ENCODE assay signal across 20 mouse cellular contexts in the genomic region with DNA sequence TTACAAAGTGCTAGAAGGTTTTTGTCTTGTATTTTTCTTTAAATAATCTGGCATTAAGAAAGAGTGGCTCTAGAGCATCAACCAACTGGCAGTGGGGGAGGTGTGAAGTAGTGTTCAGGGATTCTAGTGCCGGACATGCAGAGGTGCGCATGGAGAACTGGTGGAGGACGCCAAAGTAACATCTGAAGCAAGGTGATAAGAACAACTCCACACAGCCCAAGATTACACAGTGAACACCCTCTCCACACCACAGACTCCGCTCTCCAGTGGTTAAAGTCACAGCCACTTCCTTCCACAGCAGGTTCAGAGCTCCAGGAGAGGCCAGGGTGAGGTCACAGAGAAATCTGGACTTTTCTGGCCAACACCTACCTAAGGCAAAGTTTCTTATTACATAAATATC. TPM values are rescaled to one million over a fixed set of nuclear protein-coding genes. Genes with fewer than 3 reads are reported as not detected.
DNase-seq lines count a peak whose midpoint lies in the region; ATAC-seq lines count a peak whose summit lies in the region.
"Had no signal": no experiment of that assay in that cellular context is flagged by ENCODE, and none has a peak within 500 bp of the region (broad histone marks: within the 10 kb centered on the region; RNA-seq: fewer than 3 reads in every experiment).

No protein-coding gene starts in this region.

- no peak overlapping the region for H3K4me2 ChIP-seq in heart, embryonic 12.5 days
- peak overlapping the region; percentile 56 for H3K4me2 ChIP-seq in liver, embryonic 15.5 days
- no peak overlapping the region for H3K4me2 ChIP-seq in hindbrain, embryonic 13.5 days
- H3K4me2 ChIP-seq: embryonic facial prominence, embryonic 15.5 days; forebrain, embryonic 13.5 days; midbrain, embryonic 11.5 days had no signal

- no peak overlapping the region for H3K9ac ChIP-seq in heart, embryonic 12.5 days
- 0 out of 2 replicates have a peak overlapping the region, but pooled peaks have one; percentile 23 for H3K9ac ChIP-seq in liver, embryonic 15.5 days
- no peak overlapping the region for H3K9ac ChIP-seq in hindbrain, embryonic 13.5 days
- H3K9ac ChIP-seq: embryonic facial prominence, embryonic 15.5 days; forebrain, embryonic 13.5 days had no signal

- no peak for DNase-seq in heart, postnatal 36 days
- no peak for DNase-seq in thymus, postnatal 14 days
- no peak for DNase-seq in natural killer cell, adult 2 months (ENCODE audit: low spot score in 2 of 2)
- no peak for DNase-seq in spleen, postnatal 14 days (ENCODE audit: low spot score in 2 of 2)
- DNase-seq: adrenal gland, postnatal 10 days; cerebellum, adult 9-11 months; embryo, embryonic 11 days; heart, postnatal 4 days; lung, postnatal 14 days; right cerebral cortex, postnatal 4 days had no signal

- H3K9me3 ChIP-seq in heart, embryonic 12.5 days (replicated peaks): no peaks in the 10 kb centered on the region
- no peaks in the 10 kb centered on the region for H3K9me3 ChIP-seq in erythroblast, embryonic 14.5 days (ENCODE audit: control insufficient read depth, low read length)
- no peaks in the 10 kb centered on the region for H3K9me3 ChIP-seq in liver, embryonic 15.5 days (replicated peaks)
- no peaks in the 10 kb centered on the region for H3K9me3 ChIP-seq in hindbrain, embryonic 13.5 days
- H3K9me3 ChIP-seq: embryonic facial prominence, embryonic 15.5 days; forebrain, embryonic 13.5 days; heart, embryonic 10.5 days had no signal

- peak; percentile 40; the same call in 1 of the 2 replicates for ATAC-seq in heart, embryonic 12.5 days (ENCODE audit: insufficient number of reproducible peaks, low FRiP score)
- ATAC-seq in liver, embryonic 15.5 days (ENCODE audit: insufficient read depth): peak; percentile 92
- ATAC-seq in hindbrain, embryonic 13.5 days (ENCODE audit: low FRiP score): no peak
- ATAC-seq: forebrain, embryonic 13.5 days; hindbrain, postnatal 0 days had no signal

- peaks cover 53% of the 10 kb centered on the region for H3K36me3 ChIP-seq in heart, embryonic 12.5 days
- peaks cover 89% of the 10 kb centered on the region for H3K36me3 ChIP-seq in erythroblast, embryonic 14.5 days (ENCODE audit: control insufficient read depth)
- H3K36me3 ChIP-seq in liver, embryonic 15.5 days (replicated peaks): peaks cover 56% of the 10 kb centered on the region
- H3K36me3 ChIP-seq in hindbrain, embryonic 13.5 days: peaks cover 56% of the 10 kb centered on the region

- no peaks in the 10 kb centered on the region for H3K27me3 ChIP-seq in heart, embryonic 12.5 days (replicated peaks)
- no peaks in the 10 kb centered on the region for H3K27me3 ChIP-seq in erythroblast, embryonic 14.5 days (ENCODE audit: control insufficient read depth)
- H3K27me3 ChIP-seq in liver, embryonic 15.5 days: no peaks in the 10 kb centered on the region
- no peaks in the 10 kb centered on the region for H3K27me3 ChIP-seq in hindbrain, embryonic 13.5 days
- H3K27me3 ChIP-seq: CH12.LX; embryonic facial prominence, embryonic 15.5 days; forebrain, embryonic 13.5 days had no signal

- H3K27ac ChIP-seq in heart, embryonic 12.5 days (ENCODE audit: poor library complexity, severe bottlenecking): no peak overlapping the region
- peak overlapping the region; percentile 90 for H3K27ac ChIP-seq in liver, embryonic 15.5 days (replicated peaks)
- no peak overlapping the region for H3K27ac ChIP-seq in hindbrain, embryonic 13.5 days
- H3K27ac ChIP-seq: embryonic facial prominence, embryonic 15.5 days; forebrain, embryonic 13.5 days; heart, embryonic 10.5 days; hindbrain, postnatal 0 days had no signal

- intact Hi-C loops in heart, postnatal 36 days (cut with DNase I): no loop called here

- peaks cover 39% of the 10 kb centered on the region for H3K4me1 ChIP-seq in heart, embryonic 12.5 days (replicated peaks)
- H3K4me1 ChIP-seq in erythroblast, embryonic 14.5 days (ENCODE audit: control insufficient read depth): peaks cover 93% of the 10 kb centered on the region
- H3K4me1 ChIP-seq in liver, embryonic 15.5 days (replicated peaks): peaks cover 90% of the 10 kb centered on the region
- H3K4me1 ChIP-seq in hindbrain, embryonic 13.5 days (replicated peaks): peaks cover 18% of the 10 kb centered on the region

- H3K4me3 ChIP-seq in heart, embryonic 12.5 days: no peak overlapping the region
- peak overlapping the region; percentile 29 for H3K4me3 ChIP-seq in erythroblast, embryonic 14.5 days (replicated peaks)
- H3K4me3 ChIP-seq in liver, embryonic 15.5 days (replicated peaks): no peak overlapping the region
- no peak overlapping the region for H3K4me3 ChIP-seq in hindbrain, embryonic 13.5 days
- H3K4me3 ChIP-seq: embryonic facial prominence, embryonic 15.5 days; forebrain, embryonic 13.5 days; heart, embryonic 10.5 days had no signal

- WGBS in heart, embryonic 12.5 days: 60% methylated on average over 4 of the region's 4 CpGs
- WGBS in liver, embryonic 15.5 days (ENCODE audit: insufficient replicate concordance): 28% methylated on average over 4 of the region's 4 CpGs
- 95% methylated on average over 4 of the region's 4 CpGs for WGBS in hindbrain, embryonic 13.5 days

RNA-seq across cellular contexts. Expression of gene Tspyl3, which starts 2.7 kb away (rescaled TPM):
- 7.0 TPM in 2 replicates for polyA plus RNA-seq in heart, embryonic 12.5 days (2016; fragmentation: Nextera tagmentation; extraction: Ambion mirVana)
- 1 to 10 TPM; 1.0 to 1.6 TPM for total RNA-seq in heart, postnatal 36 days (2021)
- polyA plus RNA-seq in erythroblast, embryonic 14.5 days (2012): 0.14 and 0.16 TPM in 2 replicates
- 2.1 and 2.6 TPM in 2 replicates for polyA plus RNA-seq in liver, embryonic 15.5 days (2015; fragmentation: Nextera tagmentation; extraction: Ambion mirVana)
- 25.7 and 28.6 TPM in 2 replicates for polyA plus RNA-seq in hindbrain, embryonic 13.5 days (2015; fragmentation: Nextera tagmentation; extraction: Ambion mirVana)

RNA-seq across cellular contexts. Expression of gene Plagl2, which starts 13.3 kb away (rescaled TPM):
- polyA plus RNA-seq in heart, embryonic 12.5 days (2016; fragmentation: Nextera tagmentation; extraction: Ambion mirVana): 20.2 and 22.1 TPM in 2 replicates
- 1 to 10 TPM; 4.0 to 4.2 TPM for total RNA-seq in heart, postnatal 36 days (2021)
- 2.2 and 2.3 TPM in 2 replicates for polyA plus RNA-seq in erythroblast, embryonic 14.5 days (2012)
- polyA plus RNA-seq in liver, embryonic 15.5 days (2015; fragmentation: Nextera tagmentation; extraction: Ambion mirVana): 17.1 TPM in 2 replicates
- 7.2 and 8.1 TPM in 2 replicates for polyA plus RNA-seq in hindbrain, embryonic 13.5 days (2015; fragmentation: Nextera tagmentation; extraction: Ambion mirVana)

RNA-seq across cellular contexts. Expression of gene Pofut1, which starts 13.4 kb away (rescaled TPM):
- polyA plus RNA-seq in heart, embryonic 12.5 days (2016; fragmentation: Nextera tagmentation; extraction: Ambion mirVana): 3.7 and 4.5 TPM in 2 replicates
- 10 to 100 TPM; 13.7 to 14.6 TPM for total RNA-seq in heart, postnatal 36 days (2021)
- polyA plus RNA-seq in erythroblast, embryonic 14.5 days (2012): 0.58 and 0.97 TPM in 2 replicates
- polyA plus RNA-seq in liver, embryonic 15.5 days (2015; fragmentation: Nextera tagmentation; extraction: Ambion mirVana): 2.6 TPM in 2 replicates
- polyA plus RNA-seq in hindbrain, embryonic 13.5 days (2015; fragmentation: Nextera tagmentation; extraction: Ambion mirVana): 5.5 and 6.3 TPM in 2 replicates
